Mouse (Mus musculus) intestine, postnatal 0 days (tissue): ENCODE measurements around the gene Fancc. TPM values are rescaled to one million over a fixed set of nuclear protein-coding genes. Genes with fewer than 3 reads are reported as not detected.

Experiments
- ATAC-seq: fragments of 200-750 bp; cut with Nextera tagmentation; 2 replicates; pipeline ENCODE4 v1.8.0; 2017; ENCODE audit warnings: mild to moderate bottlenecking, moderate TSS enrichment, moderate library complexity
- H3K27ac ChIP-seq: fragments of 300-500 bp; sonication (generic); 2 replicates; pipeline ENCODE4 v1.5.1; 2014; ENCODE audit warnings: mild to moderate bottlenecking, low read depth, low read length, moderate library complexity
- H3K27me3 ChIP-seq: fragments of 300-500 bp; sonication (generic); replicated peaks from 2 replicates; pipeline ENCODE4 v1.6.1; 2014; ENCODE audit warnings: low read length, mixed read lengths; ENCODE audit not compliant: control insufficient read depth, insufficient read depth
- H3K36me3 ChIP-seq: fragments of 300-500 bp; sonication (generic); 2 replicates; pipeline ENCODE4 v1.6.1; 2014; ENCODE audit warnings: mild to moderate bottlenecking, moderate library complexity; ENCODE audit not compliant: control insufficient read depth, insufficient read depth
- H3K4me1 ChIP-seq: fragments of 300-500 bp; sonication (generic); replicated peaks from 2 replicates; pipeline ENCODE4 v1.6.1; 2014; ENCODE audit warnings: antibody characterized with exemption, low read length, mixed read lengths; ENCODE audit not compliant: control insufficient read depth, insufficient read depth
- H3K4me2 ChIP-seq: fragments of 300-500 bp; sonication (generic); replicated peaks from 2 replicates; pipeline ENCODE4 v1.6.1; 2014; ENCODE audit warnings: low read depth, mild to moderate bottlenecking, moderate library complexity
- H3K4me3 ChIP-seq: fragments of 300-500 bp; sonication (generic); 2 replicates; pipeline ENCODE4 v1.5.1; 2014; ENCODE audit warnings: low read depth, low read length
- H3K9ac ChIP-seq: fragments of 300-500 bp; sonication (generic); 2 replicates; pipeline ENCODE4 v1.6.1; 2014; ENCODE audit warnings: mild to moderate bottlenecking, low read depth, low read length
- H3K9me3 ChIP-seq: fragments of 300-500 bp; sonication (generic); 2 replicates; pipeline ENCODE4 v1.6.1; 2016; ENCODE audit warnings: mixed run types; ENCODE audit not compliant: control insufficient read depth
- CTCF ChIP-seq: sonication (generic); IDR thresholded peaks from 2 replicates; pipeline ENCODE4 v1.5.1; 2016; ENCODE audit warnings: low read depth, mild to moderate bottlenecking, control low read depth, antibody characterized with exemption, moderate library complexity
- WGBS: fragments of 180-500 bp; shearing (Covaris S2); extraction: QIAGEN DNeasy Blood & Tissue Kit; methylation state at CpG from one replicate; pipeline ENCODE4 v1.1.7; 2014; 5-methylcytosine and 5-hydroxymethylcytosine counted together
- polyA plus RNA-seq: library from polyadenylated mRNA; unstranded; fragments of >200 nt; fragmentation: Nextera tagmentation; extraction: Ambion mirVana; gene quantifications from 2 replicates; pipeline ENCODE4 v1.2.1, GENCODE M21; 2015

The Fancc gene
- polyA plus RNA-seq, 1 experiment from 2014 or later, result 5.1 TPM

GRCm38 (mm10) chr13:63542796-63543384, 45.8 kb upstream of the Fancc start:
- WGBS, result 70% methylated on average over 3 of the region's 3 CpGs
- no peaks in the 10 kb centered on the region for H3K9me3 ChIP-seq
- ATAC-seq, result no peak
- H3K27me3 ChIP-seq, result no peaks in the 10 kb centered on the region
- H3K4me1 ChIP-seq, result 0 out of 2 replicates have a peak, but pooled peaks cover 2% of the 10 kb centered on the region
- 0 out of 2 replicates have a peak overlapping the region, but pooled peaks have one; percentile 21 for H3K4me2 ChIP-seq
- H3K36me3 ChIP-seq, result peaks cover 64% of the 10 kb centered on the region
- H3K27ac ChIP-seq, result 0 out of 2 replicates have a peak overlapping the region, but pooled peaks have one; percentile 21
- H3K4me3 ChIP-seq, result no peak overlapping the region
- no peak for TF ChIP-seq CTCF
- no peak overlapping the region for H3K9ac ChIP-seq

DNA sequence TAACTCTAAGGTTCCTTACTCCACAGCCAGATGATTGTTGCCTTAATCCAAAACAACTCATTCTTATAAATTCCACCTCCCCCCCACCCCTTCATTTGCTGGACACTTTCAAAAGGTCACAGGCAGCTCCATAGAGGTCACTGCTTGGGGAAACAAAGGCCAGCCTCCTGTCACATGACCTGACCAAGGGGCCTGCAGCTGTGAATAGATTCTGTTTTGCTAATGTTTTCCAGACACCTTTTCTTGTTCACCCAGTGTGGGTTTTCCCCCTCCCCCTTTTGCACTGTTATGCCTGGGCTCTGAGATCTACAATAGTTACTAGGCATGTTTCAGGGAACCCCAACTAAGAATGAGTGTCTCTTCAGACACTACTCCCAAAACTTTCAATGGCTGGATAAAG, 44.4 kb upstream of the Fancc start:
- no peak for ATAC-seq
- Histone ChIP-seq H3K4me1 (0 out of 2 replicates have a peak, but pooled peaks cover 2% of the 10 kb centered on the region), H3K4me3 (no peak overlapping the region), H3K36me3 (peaks cover 73% of the 10 kb centered on the region), H3K9me3 (no peaks in the 10 kb centered on the region), H3K27me3 (no peaks in the 10 kb centered on the region), H3K27ac (no peak overlapping the region), H3K4me2 (no peak overlapping the region), H3K9ac (no peak overlapping the region)
- no peak for TF ChIP-seq CTCF

- ATAC-seq, result no peak
- no peak overlapping the region for H3K4me2 ChIP-seq
- H3K36me3 ChIP-seq, result peaks cover 78% of the 10 kb centered on the region
- H3K27ac ChIP-seq, result no peak overlapping the region
- no peaks in the 10 kb centered on the region for H3K27me3 ChIP-seq
- H3K9me3 ChIP-seq, result no peaks in the 10 kb centered on the region
- no peak overlapping the region for H3K9ac ChIP-seq
- H3K4me3 ChIP-seq, result no peak overlapping the region
- WGBS, result 79% methylated on average over 12 of the region's 12 CpGs
- H3K4me1 ChIP-seq, result 0 out of 2 replicates have a peak, but pooled peaks cover 2% of the 10 kb centered on the region
- TF ChIP-seq CTCF, result no peak
These were observed 43.5 kb upstream of the Fancc start for GRCm38 (mm10) chr13:63540584-63540983.

DNA sequence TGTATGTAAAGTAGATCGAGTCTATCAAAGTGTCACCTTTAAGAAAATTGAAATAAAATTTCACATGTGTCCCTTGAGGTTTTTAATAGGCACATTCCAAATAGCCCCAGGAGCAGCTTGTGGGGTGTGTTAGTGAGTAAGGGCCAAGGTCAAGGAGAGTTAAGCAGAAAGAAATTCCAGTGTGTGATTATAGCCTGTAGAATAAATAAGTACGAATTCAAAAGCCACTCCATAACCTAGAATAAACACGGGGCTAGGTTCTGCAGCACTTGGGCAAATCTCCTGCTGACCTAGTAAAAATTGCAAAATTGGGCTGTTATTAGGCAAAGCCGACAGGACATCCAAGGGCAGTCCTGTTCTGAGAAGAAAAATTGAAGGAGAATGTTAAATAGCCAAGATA, 37.9 kb upstream of the Fancc start:
- TF ChIP-seq CTCF, result no peak
- no peak overlapping the region for H3K4me2 ChIP-seq
- no peaks in the 10 kb centered on the region for H3K27me3 ChIP-seq
- no peak overlapping the region for H3K4me3 ChIP-seq
- H3K9me3 ChIP-seq, result no peaks in the 10 kb centered on the region
- no peak overlapping the region for H3K27ac ChIP-seq
- H3K9ac ChIP-seq, result no peak overlapping the region
- WGBS, result 57% methylated on average over 4 of the region's 4 CpGs
- H3K4me1 ChIP-seq, result no peaks in the 10 kb centered on the region
- peaks cover 90% of the 10 kb centered on the region for H3K36me3 ChIP-seq
- no peak for ATAC-seq

DNA sequence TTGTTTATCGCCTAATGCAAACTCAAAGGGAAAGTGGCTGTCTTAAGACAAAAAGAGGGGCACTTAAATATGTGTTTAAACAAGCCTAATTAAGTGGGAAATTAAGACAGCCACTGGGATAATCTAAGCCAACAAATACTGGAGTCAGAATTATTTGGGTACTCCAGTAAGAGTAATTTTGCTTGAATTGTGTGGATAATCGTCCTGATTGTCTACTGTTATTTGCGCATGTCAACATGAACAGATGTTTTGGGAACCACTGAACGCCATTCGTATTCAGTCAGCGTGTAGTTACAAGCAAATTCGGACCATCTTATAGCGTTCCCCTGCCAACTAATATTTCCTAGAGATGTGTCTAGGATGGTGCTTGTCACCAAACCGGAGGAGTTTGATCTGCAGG, 33.8 kb upstream of the Fancc start:
- H3K9ac ChIP-seq, result no peak overlapping the region
- H3K36me3 ChIP-seq, result peaks cover 68% of the 10 kb centered on the region
- H3K4me3 ChIP-seq, result no peak overlapping the region
- WGBS, result 70% methylated on average over 9 of the region's 9 CpGs
- H3K27ac ChIP-seq, result no peak overlapping the region
- no peaks in the 10 kb centered on the region for H3K9me3 ChIP-seq
- no peak for TF ChIP-seq CTCF
- no peaks in the 10 kb centered on the region for H3K4me1 ChIP-seq
- no peak overlapping the region for H3K4me2 ChIP-seq
- ATAC-seq, result no peak
- H3K27me3 ChIP-seq, result no peaks in the 10 kb centered on the region

DNA sequence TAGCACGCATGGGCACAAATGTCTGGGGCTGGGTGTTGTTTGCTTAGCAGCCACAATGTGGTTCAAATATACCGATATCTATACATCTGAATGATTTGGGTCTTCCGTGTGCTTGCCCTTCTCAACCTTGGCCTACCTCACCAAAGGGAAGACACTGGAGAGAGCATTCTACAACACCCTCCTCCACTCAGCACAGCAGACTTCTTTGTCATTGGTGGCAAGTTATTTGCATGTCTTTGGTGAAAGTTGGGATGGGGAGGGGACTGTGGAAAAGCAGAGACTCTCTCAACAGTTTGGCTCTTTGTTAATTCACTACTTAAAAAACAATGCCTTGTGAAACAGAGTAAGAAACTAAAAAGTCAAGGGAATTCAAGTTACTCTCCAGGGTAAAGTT, 33.3 kb upstream of the Fancc start:
- TF ChIP-seq CTCF, result no peak
- ATAC-seq, result no peak
- H3K27ac ChIP-seq, result no peak overlapping the region
- H3K36me3 ChIP-seq, result peaks cover 68% of the 10 kb centered on the region
- H3K9ac ChIP-seq, result no peak overlapping the region
- no peaks in the 10 kb centered on the region for H3K27me3 ChIP-seq
- H3K4me2 ChIP-seq, result no peak overlapping the region
- 65% methylated on average over 3 of the region's 3 CpGs for WGBS
- no peaks in the 10 kb centered on the region for H3K9me3 ChIP-seq
- no peaks in the 10 kb centered on the region for H3K4me1 ChIP-seq
- no peak overlapping the region for H3K4me3 ChIP-seq
